8 mouse cellular contexts compared by ENCODE assay signal in the genomic region with DNA sequence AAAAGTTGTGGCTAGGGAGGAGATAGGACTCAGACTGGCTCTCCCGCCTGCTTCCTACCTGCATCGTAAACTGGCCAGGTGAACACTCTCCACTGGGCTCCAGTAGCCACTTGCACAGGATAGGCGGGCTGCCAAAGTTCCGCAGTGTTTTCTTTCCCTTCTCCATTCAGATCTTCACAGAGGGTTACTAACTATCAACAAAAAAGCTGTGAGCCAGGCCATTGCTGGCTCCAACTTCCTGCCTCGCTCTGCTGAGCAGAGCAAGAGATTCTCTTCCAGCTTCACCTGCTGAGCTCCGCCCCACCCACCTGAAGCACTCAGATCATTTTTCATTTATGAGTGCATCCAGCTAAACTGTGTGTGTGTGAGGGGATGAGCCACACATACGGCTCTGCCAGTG.
DNase-seq lines count a peak whose midpoint lies in the region.

No protein-coding gene starts in this region.

- peak; percentile 45 for DNase-seq in adrenal gland, postnatal 10 days
- no peak for DNase-seq in adrenal gland, adult 2 months
- DNase-seq in urinary bladder, adult 2 months (ENCODE audit: low spot score), result peak; percentile 44
- DNase-seq in urinary bladder, postnatal 25 days (ENCODE audit: low spot score), result no peak
- peak; percentile 40 for DNase-seq in lung, postnatal 10 days
- peak; percentile 52 to 67 for DNase-seq in urinary bladder, postnatal 36 days (ENCODE audit: low spot score in 2 of 2)
- no peak for DNase-seq in cerebellum, postnatal 36 days
- DNase-seq in cerebellum, adult 9-10 months, result no peak

Comparison
In these comparisons a context has a peak if more than half of its experiments do, and no peak if none do; other contexts are left out.
1. DNase-seq: peak in adrenal gland, postnatal 10 days (single experiment), urinary bladder, adult 2 months (single experiment), lung, postnatal 10 days (single experiment) and urinary bladder, postnatal 36 days (2 of 2); none in adrenal gland, adult 2 months (single experiment), urinary bladder, postnatal 25 days (single experiment), cerebellum, postnatal 36 days (0 of 2) and cerebellum, adult 9-10 months (single experiment).